Mouse (Mus musculus) myocyte (in vitro differentiated cells): ENCODE measurements at regions not wholly inside any gene's neighbourhood (a gene's known extent, or its start where the extent isn't known, plus 50 kb on each side); places are given as distances from the start of the nearest gene placed in this dataset.

Experiments
- H3K27me3 ChIP-seq: one replicate; pipeline ENCODE4 v1.6.1; 2011; ENCODE audit not compliant: control insufficient read depth, insufficient read depth, insufficient read length
- H3K36me3 ChIP-seq: one replicate; pipeline ENCODE4 v1.6.1; 2011; ENCODE audit not compliant: control insufficient read depth, insufficient read depth
- H3K4me2 ChIP-seq: one replicate; pipeline ENCODE4 v1.6.1; 2011; ENCODE audit warnings: low read depth, control low read depth
- H3K4me3 ChIP-seq: one replicate; pipeline ENCODE4 v1.5.1; 2011; ENCODE audit warnings: mild to moderate bottlenecking, control low read depth, moderate library complexity
- H3K79me2 ChIP-seq: one replicate; pipeline ENCODE4 v1.6.1; 2011; ENCODE audit not compliant: control insufficient read depth, insufficient read depth
- H3ac ChIP-seq: one replicate; pipeline ENCODE4 v1.6.1; 2011; ENCODE audit not compliant: control insufficient read depth, insufficient read length
- CEBPB ChIP-seq: IDR thresholded peaks from 2 replicates; pipeline ENCODE4 v1.6.1; 2011; ENCODE audit warnings: mild to moderate bottlenecking, moderate library complexity; ENCODE audit not compliant: poor library complexity, insufficient read depth, severe bottlenecking
- E2F4 ChIP-seq: IDR thresholded peaks from one replicate; pipeline ENCODE4 v1.6.1; 2011; ENCODE audit warnings: mild to moderate bottlenecking, control low read depth, moderate library complexity; ENCODE audit not compliant: insufficient read depth
- MAX ChIP-seq: IDR thresholded peaks from one replicate; pipeline ENCODE4 v1.6.1; 2011; ENCODE audit warnings: low read depth, mild to moderate bottlenecking, control low read depth
- MYOD1 ChIP-seq, 3 experiments: IDR thresholded peaks; one replicate each; pipeline ENCODE4 v1.6.1; 2011; ENCODE audit warnings: control low read depth in 2 of 3, low read depth in 2 of 3, mild to moderate bottlenecking in 2 of 3, moderate library complexity in 1 of 3; ENCODE audit not compliant: insufficient read length in 2 of 3, control insufficient read depth in 1 of 3
- MYOG ChIP-seq, 3 experiments: IDR thresholded peaks; one replicate each; pipeline ENCODE4 v1.6.1; 2011; ENCODE audit warnings: control low read depth in 2 of 3, low read depth in 2 of 3, mild to moderate bottlenecking in 2 of 3; ENCODE audit not compliant: insufficient read length in 2 of 3, control insufficient read depth in 1 of 3, insufficient read depth in 1 of 3
- POLR2A ChIP-seq: IDR thresholded peaks from one replicate; pipeline ENCODE4 v1.6.1; 2011; ENCODE audit warnings: low read depth, mild to moderate bottlenecking, control low read depth, moderate library complexity; ENCODE audit not compliant: insufficient read length
- POLR2AphosphoS2 ChIP-seq: IDR thresholded peaks from one replicate; pipeline ENCODE4 v1.6.1; 2011; ENCODE audit warnings: low read depth, control low read depth; ENCODE audit not compliant: insufficient read length
- REST ChIP-seq: IDR thresholded peaks from one replicate; pipeline ENCODE4 v1.6.1; 2011; ENCODE audit warnings: mild to moderate bottlenecking, control low read depth, moderate library complexity; ENCODE audit not compliant: insufficient read depth, insufficient read length
- SRF ChIP-seq: IDR thresholded peaks from one replicate; pipeline ENCODE4 v1.6.1; 2011; ENCODE audit warnings: low read depth; ENCODE audit not compliant: control insufficient read depth, insufficient read length
- TCF12 ChIP-seq: IDR thresholded peaks from one replicate; pipeline ENCODE4 v1.6.1; 2011; ENCODE audit warnings: mild to moderate bottlenecking, control low read depth; ENCODE audit not compliant: poor library complexity, insufficient read depth, severe bottlenecking
- TCF3 ChIP-seq: IDR thresholded peaks from one replicate; pipeline ENCODE4 v1.6.1; 2011; ENCODE audit warnings: low read depth, control low read depth; ENCODE audit not compliant: insufficient read length
- USF1 ChIP-seq: IDR thresholded peaks from one replicate; pipeline ENCODE4 v1.6.1; 2011; ENCODE audit warnings: low read depth, mild to moderate bottlenecking, control low read depth, moderate library complexity

DNA sequence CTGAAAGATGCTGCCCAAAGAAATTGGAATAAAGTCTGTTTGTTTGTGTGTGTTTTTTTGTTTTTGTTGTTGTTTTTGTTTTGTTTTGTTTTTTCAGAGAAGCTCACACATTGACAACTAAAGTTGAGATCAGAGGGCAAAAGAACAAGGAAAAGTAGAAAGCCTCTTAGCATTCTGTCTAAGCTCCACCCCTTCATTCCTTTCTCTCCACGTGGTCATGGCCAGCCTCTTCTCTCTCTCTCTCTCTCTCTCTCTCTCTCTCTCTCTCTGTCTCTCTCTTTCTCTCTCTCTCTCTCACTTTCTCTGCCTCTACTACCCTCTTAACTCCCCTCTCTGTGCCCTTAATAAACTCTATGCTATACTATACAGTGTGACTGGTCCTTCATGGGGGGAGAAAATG lies 327.7 kb downstream of the Tmem182 start:
- Histone ChIP-seq H3ac (no peak overlapping the region), H3K36me3 (no peaks in the 10 kb centered on the region), H3K27me3 (no peaks in the 10 kb centered on the region), H3K4me3 (no peak overlapping the region), H3K79me2 (no peaks in the 10 kb centered on the region), H3K4me2 (peak overlapping the region; percentile 40)
- TF ChIP-seq SRF (no peak), USF1 (peak; percentile 57), MYOG (IDR thresholded peaks at IDR 0.05; ENCODE audit: control insufficient read depth in 1 of 3, insufficient read depth in 1 of 3, insufficient read length in 2 of 3, low read depth in 2 of 3) (no peak), E2F4 (no peak)

DNA sequence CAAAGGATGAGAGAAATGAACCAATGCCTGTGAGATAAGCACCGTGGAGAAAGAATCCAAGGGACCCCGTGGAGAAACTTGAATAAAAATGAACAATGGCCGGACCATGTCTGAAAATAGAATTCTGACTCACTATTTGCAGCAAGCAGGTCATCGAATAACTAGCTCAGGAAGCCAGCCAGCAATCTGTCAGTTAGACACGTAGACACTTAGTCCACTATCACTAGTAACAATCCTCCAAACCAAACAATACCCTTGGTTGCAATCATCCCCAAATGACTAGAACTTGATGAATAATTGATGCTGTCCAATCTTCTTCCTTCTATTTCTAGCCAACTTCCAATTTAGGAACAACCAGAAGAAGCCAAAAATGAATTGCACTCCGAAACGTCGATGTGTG lies 328.5 kb downstream of the Tmem182 start:
- H3K27me3 ChIP-seq: no peaks in the 10 kb centered on the region
- H3ac ChIP-seq: no peak overlapping the region
- H3K36me3 ChIP-seq: no peaks in the 10 kb centered on the region
- TF ChIP-seq MYOG (IDR thresholded peaks at IDR 0.05; ENCODE audit: control insufficient read depth in 1 of 3, insufficient read depth in 1 of 3, insufficient read length in 2 of 3, low read depth in 2 of 3) (no peak), SRF (no peak), CEBPB (no peak), REST (no peak), MYOD1 (IDR thresholded peaks at IDR 0.05; ENCODE audit: control insufficient read depth in 1 of 3, insufficient read length in 2 of 3, low read depth in 2 of 3) (no peak), E2F4 (no peak), MAX (no peak), USF1 (no peak), TCF12 (no peak), POLR2AphosphoS2 (no peak)
- H3K4me3 ChIP-seq: no peak overlapping the region
- peak overlapping the region; percentile 40 for H3K4me2 ChIP-seq
- H3K79me2 ChIP-seq: no peaks in the 10 kb centered on the region

DNA sequence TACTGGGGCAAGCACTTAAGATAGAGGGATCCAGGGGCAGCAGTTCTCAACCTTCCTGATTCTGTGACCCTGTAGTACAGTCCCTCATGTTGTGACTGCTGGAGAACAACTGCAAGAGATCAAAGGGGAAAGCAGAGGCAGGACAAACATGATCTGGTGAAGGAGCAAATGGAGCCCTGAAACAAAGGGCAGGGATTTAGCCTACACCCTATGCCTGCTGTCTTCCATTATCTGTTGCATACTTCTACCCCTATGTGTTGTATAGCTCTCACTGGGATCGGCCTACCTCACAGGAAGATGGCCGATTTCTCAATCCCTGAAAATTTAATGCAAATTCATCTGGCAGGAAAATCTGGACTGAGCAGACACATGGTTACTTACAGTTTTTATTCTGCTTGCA lies 334.3 kb downstream of the Tmem182 start:
- Histone ChIP-seq H3ac (no peak overlapping the region), H3K79me2 (no peaks in the 10 kb centered on the region), H3K4me2 (no peak overlapping the region), H3K27me3 (no peaks in the 10 kb centered on the region), H3K4me3 (no peak overlapping the region), H3K36me3 (no peaks in the 10 kb centered on the region)
- TF ChIP-seq POLR2A (no peak), CEBPB (no peak), MYOD1 (IDR thresholded peaks at IDR 0.05; ENCODE audit: control insufficient read depth in 1 of 3, insufficient read length in 2 of 3, low read depth in 2 of 3) (no peak)

DNA sequence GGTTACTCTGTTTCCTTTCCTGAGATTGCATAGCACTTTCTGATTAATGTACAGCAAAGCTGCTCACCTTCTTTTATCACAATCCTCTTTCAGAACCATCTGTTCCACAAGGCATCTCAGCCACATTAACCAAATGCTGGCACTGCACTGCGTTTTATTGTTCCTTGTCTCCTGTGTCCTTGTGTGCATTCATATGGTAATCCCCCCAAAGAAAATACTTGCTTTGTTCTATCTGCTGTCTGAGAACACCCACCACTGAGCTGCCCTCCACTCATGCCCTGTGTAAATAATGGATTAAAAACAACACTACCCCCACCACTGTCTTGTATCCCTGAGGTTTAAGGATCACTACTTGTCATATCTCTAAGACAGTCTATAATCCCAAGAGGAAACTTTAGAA lies 335.1 kb downstream of the Tmem182 start:
- H3K4me2 ChIP-seq: no peak overlapping the region
- no peak overlapping the region for H3ac ChIP-seq
- no peaks in the 10 kb centered on the region for H3K79me2 ChIP-seq
- no peak overlapping the region for H3K4me3 ChIP-seq
- TF ChIP-seq MYOG (IDR thresholded peaks at IDR 0.05; ENCODE audit: control insufficient read depth in 1 of 3, insufficient read depth in 1 of 3, insufficient read length in 2 of 3, low read depth in 2 of 3) (no peak), CEBPB (no peak)
- H3K36me3 ChIP-seq: no peaks in the 10 kb centered on the region
- no peaks in the 10 kb centered on the region for H3K27me3 ChIP-seq

DNA sequence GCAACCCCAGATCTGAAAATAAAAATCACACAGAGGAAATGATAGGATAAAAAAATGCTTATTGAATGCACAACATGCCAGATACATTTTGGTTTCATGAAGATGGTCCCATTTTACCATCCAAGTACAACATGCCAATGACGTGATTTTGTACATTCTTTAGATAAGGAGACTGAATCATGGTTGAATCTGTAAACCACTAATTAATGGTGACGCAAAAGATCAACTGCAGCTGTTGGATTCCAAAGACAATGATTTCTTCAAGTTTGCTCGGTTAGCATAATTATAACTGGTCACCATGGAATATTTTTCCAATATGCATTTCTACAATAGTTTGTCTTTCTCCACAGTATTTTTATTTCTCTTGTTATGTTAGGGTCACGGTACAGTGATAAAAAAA lies 336.6 kb downstream of the Tmem182 start:
- no peaks in the 10 kb centered on the region for H3K36me3 ChIP-seq
- no peaks in the 10 kb centered on the region for H3K27me3 ChIP-seq
- H3ac ChIP-seq: no peak overlapping the region
- no peaks in the 10 kb centered on the region for H3K79me2 ChIP-seq
- peak overlapping the region; percentile 14 for H3K4me2 ChIP-seq
- no peak for TF ChIP-seq USF1
- TF ChIP-seq TCF12: no peak
- TF ChIP-seq MYOD1 (IDR thresholded peaks at IDR 0.05; ENCODE audit: control insufficient read depth in 1 of 3, insufficient read length in 2 of 3, low read depth in 2 of 3): peak in 1 of 3 experiments; percentile 22
- TF ChIP-seq TCF3: no peak
- no peak for TF ChIP-seq REST
- TF ChIP-seq MYOG (IDR thresholded peaks at IDR 0.05; ENCODE audit: control insufficient read depth in 1 of 3, insufficient read depth in 1 of 3, insufficient read length in 2 of 3, low read depth in 2 of 3): no peak
- peak; percentile 57; the same call in 1 of the 2 replicates for TF ChIP-seq CEBPB
- TF ChIP-seq POLR2AphosphoS2: no peak
- no peak for TF ChIP-seq E2F4
- TF ChIP-seq SRF: no peak
- no peak for TF ChIP-seq POLR2A
- H3K4me3 ChIP-seq: no peak overlapping the region

DNA sequence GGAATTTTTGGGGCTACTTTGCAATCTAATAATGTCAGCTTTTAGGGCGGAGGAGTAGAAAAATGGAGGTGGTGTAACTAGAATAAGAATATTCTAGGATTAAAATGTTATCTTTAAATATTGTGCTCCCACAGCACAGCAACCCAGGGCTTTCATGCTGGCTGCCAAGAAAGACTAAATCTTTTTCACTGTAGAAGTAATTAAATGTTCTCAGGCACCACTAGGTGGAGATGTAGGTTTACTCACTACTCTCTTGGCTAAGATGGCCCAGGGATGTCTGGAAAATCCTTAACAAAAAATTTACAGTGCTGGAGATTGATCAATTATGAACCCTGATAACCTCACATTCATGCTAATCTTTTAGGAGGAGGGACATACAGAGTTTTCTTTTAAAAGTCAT lies 347.1 kb downstream of the Tmem182 start:
- Histone ChIP-seq H3K27me3 (no peaks in the 10 kb centered on the region), H3ac (no peak overlapping the region), H3K36me3 (no peaks in the 10 kb centered on the region), H3K4me2 (no peak overlapping the region), H3K4me3 (no peak overlapping the region), H3K79me2 (no peaks in the 10 kb centered on the region)
- no peak for TF ChIP-seq MYOD1 (IDR thresholded peaks at IDR 0.05; ENCODE audit: control insufficient read depth in 1 of 3, insufficient read length in 2 of 3, low read depth in 2 of 3)
- no peak for TF ChIP-seq TCF3
- TF ChIP-seq USF1: no peak
- no peak for TF ChIP-seq MAX
- TF ChIP-seq SRF: no peak
- TF ChIP-seq E2F4: no peak
- TF ChIP-seq TCF12: no peak
- no peak for TF ChIP-seq REST
- TF ChIP-seq CEBPB: no peak
- TF ChIP-seq POLR2AphosphoS2: no peak
- no peak for TF ChIP-seq MYOG (IDR thresholded peaks at IDR 0.05; ENCODE audit: control insufficient read depth in 1 of 3, insufficient read depth in 1 of 3, insufficient read length in 2 of 3, low read depth in 2 of 3)
- no peak for TF ChIP-seq POLR2A
